18 mouse cellular contexts compared by ENCODE assay signal in genomic region chr2:137289231-137289630, GRCm38 (mm10).
"Had no signal": no experiment of that assay in that cellular context is flagged by ENCODE, and none has a peak within 500 bp of the region (broad histone marks: within the 10 kb centered on the region; RNA-seq: fewer than 3 reads in every experiment).

No protein-coding gene starts in this region.

- H3K27me3 ChIP-seq: intestine, embryonic 15.5 days; kidney, embryonic 15.5 days; liver, embryonic 13.5 days; midbrain, embryonic 12.5 days; neural tube, embryonic 13.5 days had no signal

- H3K9ac ChIP-seq: intestine, embryonic 15.5 days; kidney, embryonic 15.5 days; liver, embryonic 13.5 days; midbrain, embryonic 12.5 days; neural tube, embryonic 13.5 days had no signal

- ATAC-seq: intestine, embryonic 15.5 days; midbrain, embryonic 16.5 days had no signal

- H3K4me1 ChIP-seq: intestine, embryonic 15.5 days; kidney, embryonic 15.5 days; liver, embryonic 13.5 days; midbrain, embryonic 12.5 days; neural tube, embryonic 13.5 days had no signal

- H3K27ac ChIP-seq: intestine, embryonic 15.5 days; kidney, embryonic 15.5 days; liver, embryonic 13.5 days; midbrain, embryonic 12.5 days; neural tube, embryonic 13.5 days; stomach, postnatal 0 days had no signal

- H3K36me3 ChIP-seq: intestine, embryonic 15.5 days; kidney, embryonic 15.5 days; liver, embryonic 13.5 days; midbrain, embryonic 12.5 days; neural tube, embryonic 13.5 days had no signal

- DNase-seq: kidney, adult 11 months; kidney, adult 8-10 months; kidney, postnatal 10 days; kidney, postnatal 36 days; liver, embryonic 13.5 days; lung, adult 2 months; lung, postnatal 14 days; lung, postnatal 4 days; thymus, adult 2 months; thymus, postnatal 14 days; thymus, postnatal 4 days had no signal

- H3K9me3 ChIP-seq: intestine, embryonic 15.5 days; kidney, embryonic 15.5 days; liver, embryonic 13.5 days; midbrain, embryonic 12.5 days; neural tube, embryonic 13.5 days had no signal

- H3K4me3 ChIP-seq: intestine, embryonic 15.5 days; kidney, embryonic 15.5 days; liver, embryonic 13.5 days; midbrain, embryonic 12.5 days; myocyte; neural tube, embryonic 13.5 days had no signal

- H3K4me2 ChIP-seq: intestine, embryonic 15.5 days; kidney, embryonic 15.5 days; liver, embryonic 13.5 days; midbrain, embryonic 12.5 days; neural tube, embryonic 13.5 days had no signal
